Mouse (Mus musculus) neural tube, embryonic 11.5 days (tissue): ENCODE measurements around the gene Scg2. TPM values are rescaled to one million over a fixed set of nuclear protein-coding genes. Genes with fewer than 3 reads are reported as not detected.

Experiments
- polyA plus RNA-seq: library from polyadenylated mRNA; unstranded; fragments of >200 nt; fragmentation: Nextera tagmentation; extraction: Ambion mirVana; gene quantifications from 2 replicates; pipeline ENCODE4 v1.2.1, GENCODE M21; 2014

Scg2 gene
- polyA plus RNA-seq, 1 experiment from 2014 or later = 13.7 TPM

Other genes with a start within 250 kb of the Scg2 start
- 0.16 TPM in 1 of 2 replicates, not detected in the other for gene Ap1s3, start 231.9 kb upstream of the Scg2 start, polyA plus RNA-seq